Mouse (Mus musculus) G1E-ER4 (cell line): Measurements from ENCODE around the gene Ctss. TPM values are rescaled to one million over a fixed set of nuclear protein-coding genes. Genes with fewer than 3 reads are reported as not detected.

ENCODE experiments used
- GATA1 ChIP-seq: IDR thresholded peaks from one replicate; pipeline ENCODE4 v1.8.0; 2012; ENCODE audit warnings: low read length, inconsistent platforms
- polyA plus RNA-seq: library from polyadenylated mRNA; stranded (reverse); fragments of >175 nt; gene quantifications from 2 replicates; pipeline ENCODE4 v1.2.3, GENCODE M21; 2012

Ctss gene
- polyA plus RNA-seq, 1 experiment: not detected

DNA sequence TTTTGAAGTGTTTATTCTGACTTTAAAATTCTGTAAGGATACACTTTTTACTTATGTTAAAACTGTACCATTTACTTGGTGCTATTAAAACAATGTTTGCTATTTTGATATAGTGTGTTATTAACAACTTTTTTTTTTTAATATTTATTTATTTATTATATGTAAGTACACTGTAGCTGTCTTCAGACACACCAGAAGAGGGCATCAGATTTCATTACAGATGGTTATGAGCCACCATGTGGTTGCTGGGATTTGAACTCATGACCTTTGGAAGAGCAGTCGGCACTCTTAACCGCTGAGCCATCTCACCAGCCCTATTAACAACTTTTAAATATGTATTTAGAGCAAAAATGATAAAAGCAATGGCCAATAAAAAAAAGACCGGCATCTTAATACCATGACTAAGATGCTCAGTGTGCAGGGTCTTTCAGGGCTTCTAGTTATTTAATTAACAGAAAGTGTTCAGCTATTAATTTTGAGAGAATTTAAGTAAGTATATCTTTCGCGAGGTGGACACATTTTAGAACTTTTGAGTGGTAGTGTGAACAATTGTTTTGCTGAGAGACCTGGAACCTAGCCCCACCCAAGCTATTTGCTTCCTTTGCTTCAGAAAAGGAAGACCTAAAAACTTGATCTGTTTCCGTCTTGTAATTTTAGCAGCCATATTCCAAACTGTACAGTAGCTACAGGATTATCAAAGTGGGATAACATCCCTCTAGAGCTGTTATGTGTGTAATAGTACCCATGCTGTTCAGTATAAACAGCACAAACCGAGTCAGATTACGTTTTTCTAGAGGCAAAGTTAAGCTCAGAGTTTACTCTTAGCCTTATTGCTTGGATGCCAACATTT is 61.4 kb downstream of the Ctss start:
- no peak for TF ChIP-seq GATA1

- TF ChIP-seq GATA1: no peak
Measured at GRCm38 (mm10) chr3:95588604-95589086, 62.1 kb downstream of the Ctss start, which contains the start of gene Golph3l. Gene Golph3l (plus strand): TSS chr3:95588934.

DNA sequence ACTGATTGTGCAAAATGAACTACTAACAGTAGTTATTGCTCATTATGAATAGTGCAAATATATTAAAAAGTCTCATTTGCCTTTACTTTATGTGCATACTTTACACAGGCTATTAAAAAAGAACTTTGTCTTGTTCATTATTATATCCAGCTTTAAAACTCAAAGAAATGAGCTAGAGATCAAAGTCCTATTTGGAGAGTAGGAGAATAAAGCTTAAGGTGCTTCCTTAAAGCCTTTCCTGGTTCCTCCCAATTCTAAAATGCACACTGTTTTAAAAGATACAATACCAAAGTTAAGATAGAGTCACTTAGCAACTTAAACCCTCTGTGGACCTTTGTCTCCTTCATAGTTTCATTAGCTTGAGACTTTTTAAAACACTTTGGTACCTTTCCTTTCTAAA is 72.1 kb downstream of the Ctss start:
- TF ChIP-seq GATA1: no peak

- no peak for TF ChIP-seq GATA1
Measured at GRCm38 (mm10) chr3:95601287-95601686, 74.7 kb downstream of the Ctss start.

Other genes with a start within 250 kb of the Ctss start
- 82.1 and 111 TPM in 2 replicates for gene Mindy1, start 245.4 kb upstream of the Ctss start, polyA plus RNA-seq
- gene Prune1, start 244.7 kb upstream of the Ctss start, polyA plus RNA-seq: 2.4 and 3.3 TPM in 2 replicates
- gene Anxa9, start 219.6 kb upstream of the Ctss start, polyA plus RNA-seq: 0.97 and 1.0 TPM in 2 replicates
- 461 and 746 TPM in 2 replicates for gene Cers2, start 212.0 kb upstream of the Ctss start, polyA plus RNA-seq
- 54.7 and 74.2 TPM in 2 replicates for gene Setdb1, start 169.6 kb upstream of the Ctss start, polyA plus RNA-seq
- gene 4930558C23Rik, start 123.9 kb upstream of the Ctss start, polyA plus RNA-seq: not detected in 2 replicates
- gene Arnt, start 92.4 kb upstream of the Ctss start, polyA plus RNA-seq: 49.7 and 51.0 TPM in 2 replicates
- gene Ctsk, start 27.5 kb upstream of the Ctss start, polyA plus RNA-seq: not detected in 2 replicates
- not detected in 2 replicates for gene Hormad1, start 32.9 kb downstream of the Ctss start, polyA plus RNA-seq
- 1.8 and 2.5 TPM in 2 replicates for gene Golph3l, start 62.1 kb downstream of the Ctss start, polyA plus RNA-seq
- gene Ensa, start 98.2 kb downstream of the Ctss start, polyA plus RNA-seq: 26.3 and 26.9 TPM in 2 replicates
- 336 and 436 TPM in 2 replicates for gene Mcl1, start 132.0 kb downstream of the Ctss start, polyA plus RNA-seq
- not detected in 2 replicates for gene Adamtsl4, start 161.1 kb downstream of the Ctss start, polyA plus RNA-seq
- gene Ecm1, start 212.8 kb downstream of the Ctss start, polyA plus RNA-seq: 13.3 and 13.4 TPM in 2 replicates
- 30.7 and 60.5 TPM in 2 replicates for gene Tars2, start 233.4 kb downstream of the Ctss start, polyA plus RNA-seq